ENCODE assay signal across 9 mouse cellular contexts in genomic region chr2:32587731-32588321, GRCm38 (mm10). TPM values are rescaled to one million over a fixed set of nuclear protein-coding genes. Genes with fewer than 3 reads are reported as not detected.
A peak's percentile ranks its signal among the peaks of the same experiment; 100 is the strongest.
DNase-seq lines count a peak whose midpoint lies in the region; ATAC-seq and TF ChIP-seq lines count a peak whose summit lies in the region.
"Had no signal": no experiment of that assay in that cellular context is flagged by ENCODE, and none has a peak within 500 bp of the region (broad histone marks: within the 10 kb centered on the region; RNA-seq: fewer than 3 reads in every experiment).

No protein-coding gene starts in this region.

- intact Hi-C loops in heart, adult 2 months (cut with DNase I): loop anchor here (1.0 kb wide), 1 partner anchor 14 kb away; no protein-coding TSS in a partner anchor

- no peak for TF ChIP-seq EP300 in heart, adult 2 months (IDR thresholded peaks at IDR 0.05; ENCODE audit: insufficient read depth, low read depth, low read length)

- no peak for TF ChIP-seq CTCF in bone marrow, adult 2 months (IDR thresholded peaks at IDR 0.05; ENCODE audit: control insufficient read depth, insufficient read depth, low read length)
- TF ChIP-seq CTCF in heart, adult 2 months (IDR thresholded peaks at IDR 0.05): no peak
- TF ChIP-seq CTCF in intestine, postnatal 0 days (IDR thresholded peaks at IDR 0.05; ENCODE audit: low read depth): no peak

- DNase-seq in CD8-positive naive resting alpha-beta T cell, adult 2 months (ENCODE audit: low read depth in 2 of 2, low spot score in 2 of 2): peak; percentile 45 to 52
- DNase-seq in heart, adult 2 months: peak; percentile 69 to 78
- no peak for DNase-seq in cerebellum, postnatal 4 days (ENCODE audit: low spot score in 2 of 2)

- no peaks in the 10 kb centered on the region for H3K9me3 ChIP-seq in intestine, postnatal 0 days (ENCODE audit: control insufficient read depth)
- no peaks in the 10 kb centered on the region for H3K9me3 ChIP-seq in stomach, embryonic 14.5 days (ENCODE audit: control insufficient read depth, low read depth, low read length)

- peak overlapping the region; percentile 92 for H3K4me3 ChIP-seq in bone marrow, adult 2 months (replicated peaks; ENCODE audit: control insufficient read depth, low read depth, low read length)
- peak overlapping the region; percentile 70 for H3K4me3 ChIP-seq in heart, adult 2 months
- H3K4me3 ChIP-seq in intestine, postnatal 0 days (ENCODE audit: low read depth, low read length): peak overlapping the region; percentile 43
- H3K4me3 ChIP-seq in stomach, embryonic 14.5 days (ENCODE audit: low read depth, low read length): peak overlapping the region; percentile 46

- no peaks in the 10 kb centered on the region for H3K36me3 ChIP-seq in heart, adult 2 months (ENCODE audit: control insufficient read depth, insufficient read depth, low read length)
- H3K36me3 ChIP-seq in intestine, postnatal 0 days (ENCODE audit: control insufficient read depth, insufficient read depth): no peaks in the 10 kb centered on the region
- no peaks in the 10 kb centered on the region; the same call in 1 of the 2 replicates for H3K36me3 ChIP-seq in stomach, embryonic 14.5 days (ENCODE audit: control insufficient read depth, insufficient read depth, low read length)

- no peak for ATAC-seq in intestine, postnatal 0 days
- peak; percentile 59 for ATAC-seq in megakaryocyte, adult 5-6 weeks (ENCODE audit: poor library complexity, severe bottlenecking)
- ATAC-seq in stomach, embryonic 14.5 days (ENCODE audit: insufficient number of reproducible peaks, insufficient read depth, low FRiP score, low read depth): no peak
- no peak for ATAC-seq in frontal cortex, adult (ENCODE audit: low TSS enrichment)

- H3K4me2 ChIP-seq in intestine, postnatal 0 days (replicated peaks; ENCODE audit: low read depth): peak overlapping the region; percentile 65
- peak overlapping the region; percentile 72 for H3K4me2 ChIP-seq in stomach, embryonic 14.5 days (replicated peaks; ENCODE audit: low read depth, low read length)

- H3K9ac ChIP-seq in heart, adult 2 months (ENCODE audit: low read depth, low read length): peak overlapping the region; percentile 80
- 0 out of 2 replicates have a peak overlapping the region, but pooled peaks have one; percentile 41 for H3K9ac ChIP-seq in intestine, postnatal 0 days (ENCODE audit: low read depth, low read length)
- H3K9ac ChIP-seq in stomach, embryonic 14.5 days (replicated peaks; ENCODE audit: low read depth, low read length): peak overlapping the region; percentile 40

- no peaks in the 10 kb centered on the region; the same call in 1 of the 2 replicates for H3K4me1 ChIP-seq in bone marrow, adult 2 months (ENCODE audit: control insufficient read depth, insufficient read depth, low read length)
- H3K4me1 ChIP-seq in heart, adult 2 months (ENCODE audit: control insufficient read depth, insufficient read depth, low read length): peaks cover 7% of the 10 kb centered on the region
- peaks cover 2% of the 10 kb centered on the region; the same call in 1 of the 2 replicates for H3K4me1 ChIP-seq in intestine, postnatal 0 days (replicated peaks; ENCODE audit: control insufficient read depth, insufficient read depth, low read length)
- H3K4me1 ChIP-seq in stomach, embryonic 14.5 days (ENCODE audit: control insufficient read depth, insufficient read depth, low read length): peaks cover 16% of the 10 kb centered on the region; the same call in 1 of the 2 replicates

- TF ChIP-seq POLR2A in bone marrow, adult 2 months (IDR thresholded peaks at IDR 0.05; ENCODE audit: borderline replicate concordance, control insufficient read depth, low read depth, low read length): no peak
- peak; percentile 68 for TF ChIP-seq POLR2A in heart, adult 2 months (IDR thresholded peaks at IDR 0.05; ENCODE audit: insufficient read depth, low read depth, low read length)

- H3K27me3 ChIP-seq in heart, adult 2 months (ENCODE audit: control insufficient read depth, insufficient read depth, low read length): no peaks in the 10 kb centered on the region
- 0 out of 2 replicates have a peak, but pooled peaks cover 4% of the 10 kb centered on the region for H3K27me3 ChIP-seq in intestine, postnatal 0 days (replicated peaks; ENCODE audit: control insufficient read depth, insufficient read depth, low read length)
- no peaks in the 10 kb centered on the region for H3K27me3 ChIP-seq in stomach, embryonic 14.5 days (ENCODE audit: control insufficient read depth, insufficient read depth, low read length)

- no peaks in the 10 kb centered on the region for H3K79me2 ChIP-seq in heart, adult 2 months (replicated peaks; ENCODE audit: control insufficient read depth, insufficient read depth, low read length)

- peak overlapping the region; percentile 67 for H3K27ac ChIP-seq in bone marrow, adult 2 months (ENCODE audit: control insufficient read depth, insufficient read depth, low read depth, low read length, poor library complexity)
- peak overlapping the region; percentile 91 for H3K27ac ChIP-seq in heart, adult 2 months
- H3K27ac ChIP-seq in intestine, postnatal 0 days (ENCODE audit: low read depth, low read length): no peak overlapping the region
- H3K27ac ChIP-seq in stomach, embryonic 14.5 days (ENCODE audit: low read length): no peak overlapping the region; the same call in 1 of the 2 replicates

- under 1% methylated on average over 9 of the region's 9 CpGs for WGBS in bone marrow, adult 2 months
- 6% methylated on average over 9 of the region's 9 CpGs for WGBS in heart, adult 2 months
- WGBS in intestine, postnatal 0 days: 55% methylated on average over 9 of the region's 9 CpGs
- 27% methylated on average over 9 of the region's 9 CpGs for WGBS in stomach, embryonic 14.5 days

RNA-seq across cellular contexts. Expression of gene St6galnac4, which starts 0.9 kb away (rescaled TPM):
- polyA plus RNA-seq in bone marrow, adult 2 months (2011; ENCODE audit: insufficient read depth, insufficient read length, low replicate concordance, missing spikeins): 8.6 and 18.7 TPM in 2 replicates
- 10 to 100 TPM; 16.2 to 17.8 TPM for total RNA-seq in heart, adult 2 months (2021)
- polyA plus RNA-seq in heart, adult 2 months (2012; rRNA removed): 25.2 and 28.6 TPM in 2 replicates
- polyA plus RNA-seq in intestine, postnatal 0 days (2015; fragmentation: Nextera tagmentation; extraction: Ambion mirVana): 5.7 and 6.6 TPM in 2 replicates
- total RNA-seq in megakaryocyte, adult 5-6 weeks (2015): 5.8 and 9.2 TPM in 2 replicates
- total RNA-seq in megakaryocyte, adult 5-6 weeks (2017): 8.6 and 12.1 TPM in 2 replicates
- polyA plus RNA-seq in stomach, embryonic 14.5 days (2014; fragmentation: Nextera tagmentation; extraction: Ambion mirVana): 17.0 and 18.1 TPM in 2 replicates

RNA-seq across cellular contexts. Expression of gene St6galnac6, which starts 11.7 kb away (rescaled TPM):
- 13.3 and 25.7 TPM in 2 replicates for polyA plus RNA-seq in bone marrow, adult 2 months (2011; ENCODE audit: insufficient read depth, insufficient read length, low replicate concordance, missing spikeins)
- total RNA-seq in heart, adult 2 months (2021): 100 to 1,000 TPM; 107 to 125 TPM
- polyA plus RNA-seq in heart, adult 2 months (2012; rRNA removed): 129 and 174 TPM in 2 replicates
- polyA plus RNA-seq in intestine, postnatal 0 days (2015; fragmentation: Nextera tagmentation; extraction: Ambion mirVana): 8.3 and 9.1 TPM in 2 replicates
- 8.2 and 8.6 TPM in 2 replicates for total RNA-seq in megakaryocyte, adult 5-6 weeks (2015)
- 13.1 and 13.3 TPM in 2 replicates for total RNA-seq in megakaryocyte, adult 5-6 weeks (2017)
- polyA plus RNA-seq in stomach, embryonic 14.5 days (2014; fragmentation: Nextera tagmentation; extraction: Ambion mirVana): 7.4 and 7.9 TPM in 2 replicates

RNA-seq across cellular contexts. Expression of gene 9430097D07Rik, which starts 12.3 kb away (rescaled TPM):
- not detected in 2 replicates for polyA plus RNA-seq in bone marrow, adult 2 months (2011; ENCODE audit: insufficient read depth, insufficient read length, low replicate concordance, missing spikeins)
- total RNA-seq in heart, adult 2 months (2021): not detected
- polyA plus RNA-seq in heart, adult 2 months (2012; rRNA removed): not detected in 2 replicates
- 0.14 TPM in 1 of 2 replicates, not detected in the other for polyA plus RNA-seq in intestine, postnatal 0 days (2015; fragmentation: Nextera tagmentation; extraction: Ambion mirVana)
- total RNA-seq in megakaryocyte, adult 5-6 weeks (2015): not detected in 2 replicates
- total RNA-seq in megakaryocyte, adult 5-6 weeks (2017): not detected in 2 replicates
- 0.22 TPM in 1 of 2 replicates, not detected in the other for polyA plus RNA-seq in stomach, embryonic 14.5 days (2014; fragmentation: Nextera tagmentation; extraction: Ambion mirVana)
- total RNA-seq: gastrocnemius, postnatal 4 days had no signal

RNA-seq across cellular contexts. Expression of gene Pip5kl1, which starts 13.2 kb away (rescaled TPM):
- polyA plus RNA-seq in bone marrow, adult 2 months (2011; ENCODE audit: insufficient read depth, insufficient read length, low replicate concordance, missing spikeins): not detected in 2 replicates
- total RNA-seq in heart, adult 2 months (2021): not detected
- polyA plus RNA-seq in heart, adult 2 months (2012; rRNA removed): 0.25 TPM in 1 of 2 replicates, not detected in the other
- polyA plus RNA-seq in intestine, postnatal 0 days (2015; fragmentation: Nextera tagmentation; extraction: Ambion mirVana): not detected in 2 replicates
- total RNA-seq in megakaryocyte, adult 5-6 weeks (2015): 0.31 TPM in 1 of 2 replicates, not detected in the other
- total RNA-seq in megakaryocyte, adult 5-6 weeks (2017): not detected in 2 replicates
- polyA plus RNA-seq in stomach, embryonic 14.5 days (2014; fragmentation: Nextera tagmentation; extraction: Ambion mirVana): 0.46 and 1.4 TPM in 2 replicates
- total RNA-seq: gastrocnemius, postnatal 4 days had no signal

RNA-seq across cellular contexts. Expression of gene Dpm2, which starts 17.2 kb away (rescaled TPM):
- 27.7 and 54.8 TPM in 2 replicates for polyA plus RNA-seq in bone marrow, adult 2 months (2011; ENCODE audit: insufficient read depth, insufficient read length, low replicate concordance, missing spikeins)
- 10 to 100 TPM; 17.4 to 18.0 TPM for total RNA-seq in heart, adult 2 months (2021)
- polyA plus RNA-seq in heart, adult 2 months (2012; rRNA removed): 65.3 and 69.2 TPM in 2 replicates
- polyA plus RNA-seq in intestine, postnatal 0 days (2015; fragmentation: Nextera tagmentation; extraction: Ambion mirVana): 120 and 124 TPM in 2 replicates
- 82.8 and 91.7 TPM in 2 replicates for total RNA-seq in megakaryocyte, adult 5-6 weeks (2015)
- total RNA-seq in megakaryocyte, adult 5-6 weeks (2017): 32.0 and 35.3 TPM in 2 replicates
- polyA plus RNA-seq in stomach, embryonic 14.5 days (2014; fragmentation: Nextera tagmentation; extraction: Ambion mirVana): 122 TPM in 2 replicates

Comparison
In these comparisons a context has a peak if more than half of its experiments do, and no peak if none do; other contexts are left out.
1. DNase-seq: peak in CD8-positive naive resting alpha-beta T cell, adult 2 months (2 of 2) and heart, adult 2 months (2 of 2); none in cerebellum, postnatal 4 days (0 of 2).
2. H3K27ac ChIP-seq: peak in bone marrow, adult 2 months (single experiment) and heart, adult 2 months (single experiment); none in intestine, postnatal 0 days (single experiment) and stomach, embryonic 14.5 days (single experiment).
3. Peak in every context shown above with its lines, with median percentiles within 50 percentile points of each other: H3K4me3 ChIP-seq and H3K9ac ChIP-seq.